15 mouse cellular contexts compared by ENCODE assay signal in the genomic region with DNA sequence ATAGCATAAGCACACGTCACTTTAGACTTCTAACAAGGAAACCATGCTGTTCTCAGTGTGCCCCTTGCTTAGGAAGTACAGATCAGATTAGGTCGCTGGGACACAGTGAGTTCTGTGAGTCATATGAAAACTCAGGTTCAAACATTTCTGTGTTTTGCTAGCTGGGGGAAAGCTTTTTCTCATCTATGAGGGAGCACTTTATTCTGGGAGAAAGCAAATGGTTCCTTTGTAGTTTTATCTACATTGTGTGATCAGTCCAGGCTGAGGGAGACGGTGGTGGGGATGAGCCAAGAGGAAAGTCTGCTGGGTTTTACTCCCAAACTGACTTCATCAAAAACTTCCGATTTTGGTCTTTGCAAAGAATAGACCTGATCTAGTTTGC. TPM values are rescaled to one million over a fixed set of nuclear protein-coding genes. Genes with fewer than 3 reads are reported as not detected.
"Had no signal": no experiment of that assay in that cellular context is flagged by ENCODE, and none has a peak within 500 bp of the region (broad histone marks: within the 10 kb centered on the region; RNA-seq: fewer than 3 reads in every experiment).

No protein-coding gene starts in this region.

- H3K9ac ChIP-seq: kidney, embryonic 15.5 days; limb, embryonic 12.5 days; limb, embryonic 15.5 days; liver, embryonic 14.5 days; liver, postnatal 0 days; lung, embryonic 14.5 days; midbrain, embryonic 13.5 days; neural tube, embryonic 13.5 days had no signal

- H3K4me2 ChIP-seq: kidney, embryonic 15.5 days; limb, embryonic 12.5 days; limb, embryonic 15.5 days; liver, embryonic 11.5 days; lung, embryonic 14.5 days; midbrain, embryonic 13.5 days; neural tube, embryonic 13.5 days had no signal

- ATAC-seq: midbrain, embryonic 16.5 days had no signal

- H3K9me3 ChIP-seq: kidney, embryonic 15.5 days; limb, embryonic 12.5 days; limb, embryonic 15.5 days; midbrain, embryonic 10.5 days; midbrain, embryonic 13.5 days; neural tube, embryonic 13.5 days had no signal

- H3K27me3 ChIP-seq: limb, embryonic 12.5 days; limb, embryonic 15.5 days; midbrain, embryonic 13.5 days; neural tube, embryonic 13.5 days had no signal

- H3K27ac ChIP-seq: kidney, embryonic 15.5 days; limb, embryonic 12.5 days; limb, embryonic 15.5 days; liver, embryonic 14.5 days; midbrain, embryonic 10.5 days; midbrain, embryonic 13.5 days; neural tube, embryonic 13.5 days; stomach, postnatal 0 days had no signal

- H3K36me3 ChIP-seq: kidney, embryonic 15.5 days; limb, embryonic 12.5 days; limb, embryonic 15.5 days; midbrain, embryonic 10.5 days; midbrain, embryonic 13.5 days; neural tube, embryonic 13.5 days had no signal

- H3K4me1 ChIP-seq: limb, embryonic 12.5 days; limb, embryonic 15.5 days; midbrain, embryonic 10.5 days; midbrain, embryonic 13.5 days; neural tube, embryonic 13.5 days had no signal

- H3K4me3 ChIP-seq: kidney, embryonic 15.5 days; limb, embryonic 12.5 days; limb, embryonic 15.5 days; midbrain, embryonic 10.5 days; midbrain, embryonic 13.5 days; myocyte; neural tube, embryonic 13.5 days had no signal

RNA-seq across cellular contexts. Expression of gene AI854703, which starts 19.7 kb away (rescaled TPM):
- total RNA-seq: monocyte, adult 5-6 weeks had no signal

RNA-seq across cellular contexts. Expression of gene Gimap4, which starts 38.0 kb away (rescaled TPM):
- total RNA-seq: layer of hippocampus, adult 18-20 months had no signal
- polyA plus RNA-seq: myocyte had no signal
